In the genomic region with DNA sequence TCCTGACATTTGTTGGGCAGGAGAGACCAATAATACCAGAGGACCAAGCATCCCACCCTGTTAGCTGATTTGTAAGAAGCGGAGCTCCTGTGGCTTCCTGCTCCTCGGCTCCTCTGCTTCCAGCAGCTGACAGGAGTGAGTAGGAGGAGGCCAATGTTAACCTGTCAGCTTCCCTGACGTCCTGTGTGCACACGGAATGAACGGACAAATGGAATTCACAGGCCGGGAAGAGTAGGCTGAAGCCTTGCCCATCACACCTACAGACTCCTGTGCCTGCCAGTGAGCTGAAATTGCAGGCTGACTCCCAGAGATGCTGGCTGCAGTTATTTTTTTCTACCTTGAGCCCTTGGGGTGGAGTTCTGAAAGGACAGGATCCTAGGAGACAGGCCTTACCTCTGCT, we compare ENCODE assay signal across 19 mouse cellular contexts. TPM values are rescaled to one million over a fixed set of nuclear protein-coding genes. Genes with fewer than 3 reads are reported as not detected.
DNase-seq lines count a peak whose midpoint lies in the region; ATAC-seq and TF ChIP-seq lines count a peak whose summit lies in the region.
"Had no signal": no experiment of that assay in that cellular context is flagged by ENCODE, and none has a peak within 500 bp of the region (broad histone marks: within the 10 kb centered on the region; RNA-seq: fewer than 3 reads in every experiment).

No protein-coding gene starts in this region.

- peak overlapping the region; percentile 73 for H3K27ac ChIP-seq in left cerebral cortex, adult 2 months
- H3K27ac ChIP-seq: forebrain, embryonic 15.5 days; gastrocnemius, adult 2 months; heart, embryonic 13.5 days had no signal

- no peak for DNase-seq in frontal cortex, postnatal 25 days (ENCODE audit: low spot score in 2 of 2)
- DNase-seq in left cerebral cortex, adult 2 months (ENCODE audit: extremely low spot score in 1 of 2, low spot score in 2 of 2): peak in 1 of 2 experiments; percentile 47
- DNase-seq in left cerebral cortex, adult 11 months (ENCODE audit: low spot score): no peak
- peak; percentile 74 for DNase-seq in right cerebral cortex, adult 18-20 months
- no peak for DNase-seq in right cerebral cortex, postnatal 4 days
- peak; percentile 79 for DNase-seq in telencephalon, adult 2 months (ENCODE audit: low read depth, low spot score)
- no peak for DNase-seq in lung, postnatal 4 days
- DNase-seq: adrenal gland, adult 8-10 months; cerebellum, adult 9-11 months; gastrocnemius, adult 2 months; kidney, adult 9 months; kidney, postnatal 25 days; thymus, postnatal 36 days had no signal

- intact Hi-C loops in left cerebral cortex, adult 2 months (cut with DNase I): loop anchor here (2.0 kb wide), 1 partner anchor 29 kb away; no protein-coding TSS in a partner anchor

- peak; percentile 75 for ATAC-seq in frontal cortex, adult (ENCODE audit: low TSS enrichment)
- ATAC-seq: forebrain, embryonic 15.5 days; lung, postnatal 0 days had no signal

- TF ChIP-seq CTCF in left cerebral cortex, adult 2 months (IDR thresholded peaks at IDR 0.05): no peak

- no peak overlapping the region for H3K4me3 ChIP-seq in left cerebral cortex, adult 2 months
- H3K4me3 ChIP-seq: forebrain, embryonic 15.5 days; gastrocnemius, adult 2 months; heart, embryonic 13.5 days had no signal

RNA-seq across cellular contexts. Expression of a gene that starts 23.7 kb away (rescaled TPM):
- 1 to 10 TPM in 1 of 2 experiments, under 1 TPM in 1; 0.81 to 1.2 TPM for total RNA-seq in left cerebral cortex, adult 2 months (2021)
- total RNA-seq: megakaryocyte, adult 5-6 weeks; monocyte, adult 5-6 weeks had no signal

RNA-seq across cellular contexts. Expression of a gene that starts 37.1 kb away (rescaled TPM):
- 10 to 100 TPM; 10.8 to 11.6 TPM for total RNA-seq in left cerebral cortex, adult 2 months (2021)
- total RNA-seq: monocyte, adult 5-6 weeks had no signal

Comparison
In these comparisons a context has a peak if more than half of its experiments do, and no peak if none do; other contexts are left out.
1. DNase-seq: peak in right cerebral cortex, adult 18-20 months (single experiment) and telencephalon, adult 2 months (single experiment); none in frontal cortex, postnatal 25 days (0 of 2), left cerebral cortex, adult 11 months (single experiment), right cerebral cortex, postnatal 4 days (single experiment) and lung, postnatal 4 days (0 of 2).